Comparison of ENCODE assay signal across 9 mouse cellular contexts in the genomic region with DNA sequence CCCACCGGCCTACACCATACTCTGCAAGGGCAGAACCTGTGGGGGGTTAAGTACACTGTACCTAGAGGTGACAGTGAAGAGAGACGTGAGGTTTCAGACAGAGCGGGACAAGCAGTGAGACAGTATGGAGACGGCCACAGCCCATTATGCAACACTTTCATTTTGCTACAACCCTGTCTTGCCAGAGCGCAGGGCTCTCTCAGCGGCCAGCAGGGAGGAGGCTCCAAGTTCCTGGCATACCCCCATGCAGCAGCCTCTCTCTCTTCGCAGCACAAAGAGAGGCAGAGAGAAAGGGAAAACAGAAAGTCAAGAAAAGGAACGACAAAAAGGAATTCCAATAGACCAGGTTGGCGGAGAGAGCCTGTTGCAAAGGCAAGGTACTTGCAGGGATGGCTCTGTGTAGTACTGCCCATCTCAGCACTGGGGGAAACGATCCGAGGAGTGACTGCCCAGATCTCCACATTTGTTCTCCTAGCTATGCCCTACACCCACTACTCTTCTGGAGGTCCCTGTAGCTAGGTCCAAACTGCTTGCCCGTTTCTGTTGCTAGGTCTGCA. TPM values are rescaled to one million over a fixed set of nuclear protein-coding genes. Genes with fewer than 3 reads are reported as not detected.
DNase-seq lines count a peak whose midpoint lies in the region; ATAC-seq and TF ChIP-seq lines count a peak whose summit lies in the region.
"Had no signal": no experiment of that assay in that cellular context is flagged by ENCODE, and none has a peak within 500 bp of the region (broad histone marks: within the 10 kb centered on the region; RNA-seq: fewer than 3 reads in every experiment).

No protein-coding gene starts in this region.

- H3K27ac ChIP-seq in forebrain, embryonic 12.5 days: no peak overlapping the region
- peak overlapping the region; percentile 83 for H3K27ac ChIP-seq in layer of hippocampus, adult 2 months
- H3K27ac ChIP-seq in lung, embryonic 14.5 days (ENCODE audit: low read depth): 0 out of 2 replicates have a peak overlapping the region, but pooled peaks have one; percentile 4
- no peak overlapping the region for H3K27ac ChIP-seq in neural tube, embryonic 14.5 days (ENCODE audit: low read depth, low read length)

- peaks cover 23% of the 10 kb centered on the region for H3K27me3 ChIP-seq in forebrain, embryonic 12.5 days
- H3K27me3 ChIP-seq in lung, embryonic 14.5 days (ENCODE audit: insufficient read depth, low read length): no peaks in the 10 kb centered on the region
- H3K27me3 ChIP-seq in neural tube, embryonic 14.5 days (ENCODE audit: control insufficient read depth, insufficient read depth, low read length): no peaks in the 10 kb centered on the region

- WGBS in forebrain, embryonic 12.5 days: 3% methylated on average over 12 of the region's 12 CpGs
- WGBS in lung, embryonic 14.5 days: under 1% methylated on average over 12 of the region's 12 CpGs
- WGBS in neural tube, embryonic 14.5 days: 2% methylated on average over 12 of the region's 12 CpGs

- H3K36me3 ChIP-seq in forebrain, embryonic 12.5 days (replicated peaks): no peaks in the 10 kb centered on the region
- H3K36me3 ChIP-seq in lung, embryonic 14.5 days (ENCODE audit: insufficient read depth): no peaks in the 10 kb centered on the region
- no peaks in the 10 kb centered on the region for H3K36me3 ChIP-seq in neural tube, embryonic 14.5 days (ENCODE audit: control insufficient read depth, insufficient read depth, low read length)

- peak; percentile 70 for DNase-seq in Muller cell, postnatal 12 days (ENCODE audit: inconsistent ontology term)
- DNase-seq in heart, postnatal 4 days: peak; percentile 52
- DNase-seq in layer of hippocampus, adult 2 months (ENCODE audit: low spot score in 2 of 2): peak in 1 of 2 experiments; percentile 24
- peak; percentile 74 for DNase-seq in lung, embryonic 14.5 days
- DNase-seq in frontal cortex, postnatal 14 days (ENCODE audit: low spot score in 2 of 2): no peak

- H3K4me3 ChIP-seq in forebrain, embryonic 12.5 days (replicated peaks): peak overlapping the region; percentile 44
- peak overlapping the region; percentile 65 for H3K4me3 ChIP-seq in layer of hippocampus, adult 2 months
- peak overlapping the region; percentile 45 for H3K4me3 ChIP-seq in lung, embryonic 14.5 days (ENCODE audit: low read depth, low read length)
- peak overlapping the region; percentile 25 for H3K4me3 ChIP-seq in neural tube, embryonic 14.5 days (ENCODE audit: low read depth, low read length)

- H3K4me2 ChIP-seq in forebrain, embryonic 12.5 days: peak overlapping the region; percentile 74
- peak overlapping the region; percentile 72 for H3K4me2 ChIP-seq in lung, embryonic 14.5 days
- peak overlapping the region; percentile 52 for H3K4me2 ChIP-seq in neural tube, embryonic 14.5 days (ENCODE audit: low read depth, low read length)

- peak overlapping the region; percentile 47 for H3K9ac ChIP-seq in forebrain, embryonic 12.5 days
- H3K9ac ChIP-seq in lung, embryonic 14.5 days: peak overlapping the region; percentile 54
- peak overlapping the region; percentile 41 for H3K9ac ChIP-seq in neural tube, embryonic 14.5 days (replicated peaks; ENCODE audit: low read depth, low read length)

- H3K4me1 ChIP-seq in forebrain, embryonic 12.5 days: peaks cover 21% of the 10 kb centered on the region
- H3K4me1 ChIP-seq in lung, embryonic 14.5 days (ENCODE audit: insufficient read depth): peaks cover 14% of the 10 kb centered on the region
- no peaks in the 10 kb centered on the region; the same call in 1 of the 2 replicates for H3K4me1 ChIP-seq in neural tube, embryonic 14.5 days (ENCODE audit: control insufficient read depth, insufficient read depth, low read length)

- ATAC-seq in cerebellum, adult (ENCODE audit: insufficient number of reproducible peaks, low FRiP score, low TSS enrichment): peak; percentile 90
- peak; percentile 51; the same call in 1 of the 2 replicates for ATAC-seq in forebrain, embryonic 12.5 days (ENCODE audit: low FRiP score)
- peak; percentile 81 for ATAC-seq in lung, embryonic 14.5 days (ENCODE audit: insufficient read depth)
- peak; percentile 58; the same call in 1 of the 2 replicates for ATAC-seq in neural tube, embryonic 14.5 days (ENCODE audit: low read depth)

- no peaks in the 10 kb centered on the region for H3K9me3 ChIP-seq in forebrain, embryonic 12.5 days
- no peaks in the 10 kb centered on the region for H3K9me3 ChIP-seq in lung, embryonic 14.5 days (ENCODE audit: low read depth, low read length)
- H3K9me3 ChIP-seq in neural tube, embryonic 14.5 days (ENCODE audit: control insufficient read depth, low read length): no peaks in the 10 kb centered on the region

- no peak for TF ChIP-seq CTCF in layer of hippocampus, adult 2 months (conservative IDR thresholded peaks at IDR 0.05)
- TF ChIP-seq CTCF in lung, embryonic 14.5 days (IDR thresholded peaks at IDR 0.05; ENCODE audit: low read depth): no peak

RNA-seq across cellular contexts. Expression of a gene that starts 0.7 kb away (rescaled TPM):
- 4.9 and 6.3 TPM in 2 replicates for polyA plus RNA-seq in forebrain, embryonic 12.5 days (2016; fragmentation: Nextera tagmentation; extraction: Ambion mirVana)
- total RNA-seq in heart, postnatal 4 days (2021): 1 to 10 TPM; 3.5 to 4.4 TPM
- 1 to 10 TPM; 6.7 to 7.2 TPM for total RNA-seq in layer of hippocampus, adult 2 months (2021)
- polyA plus RNA-seq in lung, embryonic 14.5 days (2014; fragmentation: Nextera tagmentation; extraction: Ambion mirVana): 23.5 and 24.8 TPM in 2 replicates
- 8.8 and 11.2 TPM in 2 replicates for polyA plus RNA-seq in neural tube, embryonic 14.5 days (2014; fragmentation: Nextera tagmentation; extraction: Ambion mirVana)

RNA-seq across cellular contexts. Expression of a gene that starts 16.5 kb away (rescaled TPM):
- polyA plus RNA-seq in forebrain, embryonic 12.5 days (2016; fragmentation: Nextera tagmentation; extraction: Ambion mirVana): 1.5 and 2.1 TPM in 2 replicates
- 1 to 10 TPM; 1.2 to 1.3 TPM for total RNA-seq in heart, postnatal 4 days (2021)
- total RNA-seq in layer of hippocampus, adult 2 months (2021): 1 to 10 TPM; 1.6 to 1.8 TPM
- polyA plus RNA-seq in lung, embryonic 14.5 days (2014; fragmentation: Nextera tagmentation; extraction: Ambion mirVana): 18.9 and 19.8 TPM in 2 replicates
- polyA plus RNA-seq in neural tube, embryonic 14.5 days (2014; fragmentation: Nextera tagmentation; extraction: Ambion mirVana): 0.94 TPM in 1 of 2 replicates, not detected in the other

RNA-seq across cellular contexts. Expression of a gene that starts 16.9 kb away (rescaled TPM):
- polyA plus RNA-seq in forebrain, embryonic 12.5 days (2016; fragmentation: Nextera tagmentation; extraction: Ambion mirVana): not detected in 2 replicates
- total RNA-seq in heart, postnatal 4 days (2021): not detected
- under 1 TPM in 1 of 2 experiments, not detected in 1; 0.56 TPM for total RNA-seq in layer of hippocampus, adult 2 months (2021)
- not detected in 2 replicates for polyA plus RNA-seq in lung, embryonic 14.5 days (2014; fragmentation: Nextera tagmentation; extraction: Ambion mirVana)
- polyA plus RNA-seq in neural tube, embryonic 14.5 days (2014; fragmentation: Nextera tagmentation; extraction: Ambion mirVana): not detected in 2 replicates
- total RNA-seq: gastrocnemius, postnatal 4 days had no signal

RNA-seq across cellular contexts. Expression of a gene that starts 24.5 kb away (rescaled TPM):
- polyA plus RNA-seq in forebrain, embryonic 12.5 days (2016; fragmentation: Nextera tagmentation; extraction: Ambion mirVana): 81.8 TPM in 2 replicates
- total RNA-seq in heart, postnatal 4 days (2021): 10 to 100 TPM; 33.2 to 36.8 TPM
- total RNA-seq in layer of hippocampus, adult 2 months (2021): 10 to 100 TPM; 42.3 to 46.4 TPM
- 61.6 and 71.6 TPM in 2 replicates for polyA plus RNA-seq in lung, embryonic 14.5 days (2014; fragmentation: Nextera tagmentation; extraction: Ambion mirVana)
- 102 and 104 TPM in 2 replicates for polyA plus RNA-seq in neural tube, embryonic 14.5 days (2014; fragmentation: Nextera tagmentation; extraction: Ambion mirVana)

RNA-seq across cellular contexts. Expression of a gene that starts 24.6 kb away (rescaled TPM):
- polyA plus RNA-seq in forebrain, embryonic 12.5 days (2016; fragmentation: Nextera tagmentation; extraction: Ambion mirVana): not detected in 2 replicates
- not detected for total RNA-seq in heart, postnatal 4 days (2021)
- total RNA-seq in layer of hippocampus, adult 2 months (2021): not detected
- polyA plus RNA-seq in lung, embryonic 14.5 days (2014; fragmentation: Nextera tagmentation; extraction: Ambion mirVana): not detected in 2 replicates
- polyA plus RNA-seq in neural tube, embryonic 14.5 days (2014; fragmentation: Nextera tagmentation; extraction: Ambion mirVana): not detected in 2 replicates
- total RNA-seq: gastrocnemius, postnatal 4 days had no signal

Comparison
In these comparisons a context has a peak if more than half of its experiments do, and no peak if none do; other contexts are left out.
1. DNase-seq: peak in Muller cell, postnatal 12 days (single experiment), heart, postnatal 4 days (single experiment) and lung, embryonic 14.5 days (single experiment); none in frontal cortex, postnatal 14 days (0 of 2).
2. H3K27ac ChIP-seq: peak in layer of hippocampus, adult 2 months (single experiment) and lung, embryonic 14.5 days (single experiment); none in forebrain, embryonic 12.5 days (single experiment) and neural tube, embryonic 14.5 days (single experiment).
3. Peak in every context shown above with its lines, with median percentiles within 50 percentile points of each other: ATAC-seq, H3K4me2 ChIP-seq, H3K4me3 ChIP-seq and H3K9ac ChIP-seq.